Mouse (Mus musculus) gonadal fat pad, adult 2 months (tissue): ENCODE data around the gene Pacsin1. TPM values are rescaled to one million over a fixed set of nuclear protein-coding genes. Genes with fewer than 3 reads are reported as not detected.
"Not testable (repeated sequence)": the region's sequence is repeated elsewhere in the genome, so short reads cannot be mapped to it uniquely, and the experiment has no call there.

Source experiments
- DNase-seq: peaks from one replicate; pipeline ENCODE4 v3.0.0-alpha.2; 2012; ENCODE audit warnings: low read depth
- polyA plus RNA-seq: library from polyadenylated mRNA; depleted of rRNA; stranded (reverse); fragments of >200 nt; gene quantifications from 2 replicates; pipeline ENCODE4 v1.2.3, GENCODE M21; 2012

Pacsin1 gene
- polyA plus RNA-seq, 1 experiment, result 5.4 TPM

- no peak for DNase-seq
Measured at GRCm38 (mm10) chr17:27636132-27637020, 18.9 kb upstream of the Pacsin1 start, which contains the start of gene Rps10. Gene Rps10 (minus strand): TSS chr17:27636669.

- DNase-seq, result no peak
Measured at GRCm38 (mm10) chr17:27637333-27637732, 18.0 kb upstream of the Pacsin1 start.

DNA sequence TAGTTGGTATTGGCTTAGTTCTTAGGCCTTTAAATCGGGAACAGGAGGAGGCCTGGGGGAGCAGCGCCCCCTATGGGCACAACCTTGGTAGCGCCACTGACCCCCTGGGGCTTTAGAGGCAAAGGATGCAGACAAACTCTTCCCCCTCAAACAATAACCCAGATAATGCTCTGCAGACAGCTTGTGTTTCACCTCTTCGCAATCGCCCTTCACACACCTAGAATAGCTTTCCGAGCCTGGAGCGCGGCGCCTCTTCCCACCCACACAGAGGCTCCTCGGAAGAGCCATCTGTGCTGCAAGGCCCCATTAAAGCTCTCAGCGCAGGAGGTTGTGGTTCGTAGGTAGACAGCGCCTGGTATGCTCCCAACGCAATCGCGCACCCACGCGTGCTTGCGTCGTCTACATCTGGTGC is 16.4 kb upstream of the Pacsin1 start:
- DNase-seq, result no peak

GRCm38 (mm10) chr17:27639851-27640250 is 15.5 kb upstream of the Pacsin1 start:
- not testable (repeated sequence) for DNase-seq

DNA sequence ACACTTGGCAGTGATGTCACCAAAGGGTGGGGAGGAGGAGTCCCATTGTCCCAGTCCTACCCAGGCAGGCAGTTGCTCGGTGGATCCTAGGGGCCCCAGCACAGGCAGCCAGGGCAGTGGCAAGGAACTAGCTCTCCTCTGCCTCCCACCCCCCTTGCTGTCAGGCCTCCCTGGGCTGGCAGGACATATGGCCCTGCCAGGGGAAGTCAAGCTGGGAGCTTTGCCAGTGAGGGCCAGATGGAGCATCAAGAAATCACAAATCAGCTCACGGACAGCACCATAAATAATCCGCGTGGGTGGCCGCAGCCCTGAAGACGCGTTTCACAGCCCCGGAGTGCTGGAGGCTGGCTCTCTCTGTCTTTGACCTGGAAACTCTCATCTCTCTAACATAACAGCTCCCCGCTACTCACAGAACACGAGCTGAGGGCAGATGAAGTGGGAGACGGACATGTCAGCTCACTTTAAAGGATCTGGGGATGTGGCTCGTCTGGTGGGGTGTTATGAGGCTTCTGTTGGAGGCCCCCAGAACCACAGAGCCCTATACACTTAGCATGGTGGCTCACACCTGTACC is 12.7 kb upstream of the Pacsin1 start:
- DNase-seq, result no peak

- no peak for DNase-seq
Measured at GRCm38 (mm10) chr17:27643101-27643500, 12.2 kb upstream of the Pacsin1 start.

- DNase-seq, result no peak
Measured at GRCm38 (mm10) chr17:27643756-27644155, 11.6 kb upstream of the Pacsin1 start.

- no peak for DNase-seq
Measured at GRCm38 (mm10) chr17:27644572-27644971, 10.7 kb upstream of the Pacsin1 start.

DNA sequence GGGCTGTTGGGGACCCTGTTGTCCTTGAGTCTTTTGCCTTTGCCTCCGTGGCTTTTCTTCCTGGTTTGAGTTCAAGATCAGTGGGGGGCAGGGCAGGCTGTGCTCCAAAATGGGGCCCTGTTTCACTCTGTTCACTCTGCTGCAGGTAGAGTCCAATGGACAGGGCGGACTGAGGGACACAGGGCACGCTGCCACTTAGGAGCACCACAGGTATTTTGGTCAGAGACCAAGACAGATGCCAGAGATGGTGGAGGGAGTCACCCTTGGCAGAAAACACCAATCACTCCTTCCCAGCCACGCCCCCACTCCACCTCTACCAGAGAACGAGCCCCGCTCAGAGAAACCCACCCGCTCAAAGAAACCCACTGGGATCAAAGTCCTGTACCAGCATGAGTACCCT is 9.5 kb upstream of the Pacsin1 start:
- no peak for DNase-seq

- no peak for DNase-seq
Measured at GRCm38 (mm10) chr17:27650160-27650559, 5.1 kb upstream of the Pacsin1 start.

GRCm38 (mm10) chr17:27650586-27650985 is 4.7 kb upstream of the Pacsin1 start:
- no peak for DNase-seq

- DNase-seq, result no peak
Measured at GRCm38 (mm10) chr17:27652046-27652790, 3.1 kb upstream of the Pacsin1 start.

DNA sequence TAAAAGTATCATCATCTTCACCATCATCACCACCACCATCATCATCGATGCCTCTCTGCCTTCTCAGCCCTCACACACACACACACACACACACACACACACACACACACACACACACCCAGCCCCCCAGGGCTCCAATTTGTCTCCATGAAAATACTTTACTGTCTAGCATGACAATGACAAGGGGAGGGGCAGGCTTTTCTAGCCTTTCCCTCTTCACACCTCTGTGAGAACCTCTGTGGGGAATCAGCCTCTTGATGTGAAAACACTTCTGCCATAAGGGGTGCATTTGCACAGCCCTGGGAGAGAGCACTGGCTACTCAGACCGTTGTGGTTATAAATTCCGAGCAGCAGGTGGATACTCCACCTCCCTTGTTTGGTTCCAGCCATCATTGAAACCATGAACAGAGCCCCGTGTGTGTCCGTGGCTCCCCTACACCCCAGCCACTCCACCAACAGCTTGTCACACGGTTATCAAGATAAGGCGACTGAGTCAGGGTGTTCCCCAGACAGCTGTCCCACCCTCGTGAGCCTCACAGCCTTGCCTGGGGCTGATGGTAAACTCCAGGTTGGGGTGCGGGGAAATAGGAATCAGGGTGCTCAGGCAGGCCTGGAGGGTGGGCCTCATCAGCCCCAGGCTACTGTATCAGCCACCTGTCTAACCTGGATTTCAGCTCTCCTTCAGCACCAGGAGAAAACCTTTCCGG is 1.9 kb upstream of the Pacsin1 start:
- DNase-seq, result no peak

- no peak for DNase-seq
Measured at GRCm38 (mm10) chr17:27656011-27656399, 696 bp downstream of the Pacsin1 start.

DNA sequence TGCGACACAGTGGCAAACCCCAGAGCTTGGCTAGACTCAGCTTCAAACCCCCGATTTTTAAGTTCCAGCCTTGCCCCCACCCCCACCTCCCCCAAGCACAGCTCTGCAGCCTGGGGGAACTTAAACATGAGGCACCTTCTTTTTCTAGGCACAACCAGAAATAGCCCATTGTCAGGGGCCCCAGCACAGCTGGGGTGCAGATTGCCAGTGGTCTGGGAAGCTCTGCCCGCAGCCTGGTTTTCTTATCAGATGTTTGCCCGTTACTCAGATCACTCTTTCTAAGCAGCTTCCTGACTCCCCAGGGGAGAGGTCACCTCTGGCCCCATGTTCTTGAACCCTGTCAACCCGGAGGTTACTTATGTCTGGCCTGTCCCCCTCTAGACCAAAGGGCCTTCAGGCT is 1.1 kb downstream of the Pacsin1 start:
- no peak for DNase-seq

DNA sequence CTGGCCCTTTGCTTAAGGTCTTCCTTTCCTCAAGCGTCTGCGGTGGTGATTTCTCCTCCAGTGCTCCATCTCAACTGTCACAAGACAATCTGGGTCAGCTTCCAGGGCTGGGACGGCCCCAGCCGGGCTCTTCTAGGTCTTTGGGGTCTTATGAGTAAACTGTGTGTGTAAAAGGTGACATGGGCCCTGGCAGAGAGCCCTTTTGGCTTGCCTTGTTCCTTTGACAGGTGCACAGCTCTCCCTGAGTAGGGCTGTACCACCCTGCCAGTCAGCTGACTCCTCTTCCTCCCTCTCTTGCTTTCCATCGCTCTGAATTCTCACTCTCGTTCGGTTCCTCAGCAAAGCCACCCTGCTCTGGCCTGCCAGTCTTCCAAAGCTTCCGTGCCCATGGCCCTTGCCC is 1.8 kb downstream of the Pacsin1 start:
- DNase-seq, result no peak

DNA sequence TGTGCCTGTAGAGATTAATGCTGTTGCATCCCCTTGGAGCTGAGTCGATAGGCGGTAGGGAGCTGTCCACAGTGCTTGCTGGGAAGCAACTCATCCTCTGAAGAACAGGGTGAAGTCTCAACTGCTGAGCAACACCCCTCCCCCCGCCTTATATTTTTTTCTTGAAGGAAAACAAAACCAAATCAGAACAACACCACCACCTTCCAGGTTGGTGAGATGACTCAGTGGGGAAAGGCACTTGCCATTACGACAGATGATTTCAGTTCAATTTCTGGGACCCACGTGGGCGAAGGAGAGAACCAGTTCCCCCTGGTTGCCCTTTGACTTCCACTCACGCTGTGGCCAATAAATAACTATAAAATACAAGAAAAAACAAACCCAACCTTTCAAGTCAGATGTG is 3.5 kb downstream of the Pacsin1 start:
- no peak for DNase-seq

- no peak for DNase-seq
Measured at GRCm38 (mm10) chr17:27671720-27672119, 16.4 kb downstream of the Pacsin1 start.

DNA sequence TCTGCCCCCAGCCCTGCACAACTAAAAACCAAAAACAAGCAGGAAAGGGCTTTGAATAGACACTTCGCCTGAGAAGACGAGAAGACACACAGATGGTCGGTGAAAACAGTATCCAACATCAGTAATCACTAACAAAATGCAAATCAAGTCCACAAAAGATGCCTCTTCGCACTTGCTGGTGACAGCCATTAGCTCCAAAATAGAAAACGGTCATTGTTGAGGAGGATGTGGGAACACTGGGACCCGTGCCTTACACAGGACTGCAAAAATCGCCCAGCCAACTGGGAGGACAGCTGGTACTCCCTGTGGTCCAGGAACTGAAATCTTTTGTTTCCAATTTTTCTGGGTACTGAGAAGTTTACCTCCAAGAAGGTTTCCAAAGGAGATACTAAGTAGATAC is 18.6 kb downstream of the Pacsin1 start:
- DNase-seq, result no peak

DNA sequence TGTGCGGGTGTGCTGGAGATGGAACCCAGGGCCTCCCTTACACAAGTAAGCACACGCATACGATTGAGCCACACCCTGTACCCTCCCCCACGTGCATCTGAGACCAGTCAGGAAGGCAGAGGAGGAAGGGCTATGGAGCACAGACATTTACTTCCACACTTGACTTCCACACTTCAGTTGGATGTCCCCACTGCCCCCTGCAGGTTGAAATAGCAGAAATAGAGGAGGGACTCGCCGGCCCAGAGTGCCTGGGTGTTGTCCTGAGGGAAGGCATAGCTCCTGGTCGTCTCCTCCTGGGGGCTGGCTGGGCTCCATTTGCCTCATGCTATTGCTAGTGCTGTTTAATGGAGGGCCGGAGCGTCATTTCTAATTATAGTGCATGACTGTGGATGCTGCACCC is 20.1 kb downstream of the Pacsin1 start:
- no peak for DNase-seq

DNA sequence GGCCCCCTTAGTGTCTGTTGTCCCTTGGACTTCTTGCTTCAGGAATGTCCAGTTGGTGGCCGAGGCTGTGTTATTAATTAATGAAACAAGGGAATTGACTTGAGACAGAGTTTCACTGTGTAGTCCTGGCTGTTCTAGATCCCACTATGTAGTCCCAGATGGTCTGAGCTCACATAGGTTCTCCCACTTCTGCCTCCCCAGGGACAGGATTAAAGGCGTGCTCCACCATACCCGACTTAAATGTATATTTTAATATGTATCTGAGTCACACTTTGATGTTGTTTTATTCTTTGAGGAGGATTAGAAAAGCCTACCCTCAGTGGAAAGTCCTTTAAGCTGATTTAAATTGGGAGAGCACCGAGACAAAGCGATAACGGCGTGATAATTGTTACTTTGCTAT is 21.0 kb downstream of the Pacsin1 start:
- DNase-seq, result no peak

DNA sequence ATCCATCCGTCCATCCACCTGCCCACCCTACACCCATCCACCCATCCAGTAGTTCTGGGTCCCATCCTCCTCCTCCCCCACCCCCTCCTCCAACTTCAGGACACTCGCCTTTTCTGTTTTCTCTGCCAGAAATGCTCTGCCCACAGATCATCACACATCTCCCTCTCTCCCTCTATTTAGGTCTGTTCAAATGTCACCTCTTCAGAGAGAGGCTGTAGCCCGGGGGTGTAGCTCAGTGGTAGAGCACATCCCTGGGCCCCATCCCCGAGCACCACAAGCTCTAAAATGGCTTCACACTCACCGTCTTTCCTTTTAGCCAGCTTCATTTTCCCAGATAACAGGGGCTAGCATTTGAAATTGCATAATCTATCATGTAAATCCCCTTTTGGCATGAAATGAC is 22.4 kb downstream of the Pacsin1 start:
- no peak for DNase-seq
